Mouse (Mus musculus) C2C12 (cell line): Measurements from ENCODE around the gene Dnajb4.

Experiments
- CTCF ChIP-seq: IDR thresholded peaks from one replicate; pipeline ENCODE4 v1.5.1; 2011; ENCODE audit not compliant: control insufficient read depth, insufficient read depth, insufficient read length
- MAX ChIP-seq: IDR thresholded peaks from one replicate; pipeline ENCODE4 v1.6.1; 2011; ENCODE audit warnings: mild to moderate bottlenecking, control low read depth

DNA sequence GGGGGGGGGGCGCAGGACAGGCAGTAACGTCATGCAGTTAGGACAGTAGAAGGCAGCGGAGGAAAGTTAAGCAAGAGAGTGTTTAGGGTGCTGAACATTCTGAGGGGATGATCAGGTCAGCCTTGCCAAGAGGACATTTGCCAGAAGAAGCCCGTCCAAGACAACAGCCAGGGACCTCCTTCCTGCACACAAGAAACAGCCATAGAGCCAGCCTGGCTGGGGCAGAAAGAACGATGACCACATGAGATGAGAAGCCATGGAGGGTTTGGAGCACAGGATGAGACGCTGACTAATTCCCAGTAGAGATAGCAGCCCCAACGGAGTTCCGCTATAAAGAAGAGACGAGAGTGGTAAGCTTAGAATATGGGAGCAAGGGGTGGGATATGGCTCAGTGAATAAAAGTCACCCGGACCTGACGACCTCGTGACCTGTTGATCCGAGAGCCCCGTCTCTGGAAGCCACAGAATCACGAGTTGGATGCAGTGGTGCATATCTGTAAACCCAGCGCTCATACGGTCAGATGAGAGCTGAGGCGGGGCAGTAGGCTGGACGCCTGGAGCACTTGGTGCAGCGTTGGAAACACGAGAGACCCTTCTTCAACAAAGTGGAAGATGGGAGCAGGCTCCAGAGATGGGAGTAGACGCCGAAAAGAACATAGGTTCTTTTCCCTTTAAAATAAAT lies 53.1 kb downstream of the Dnajb4 start:
- TF ChIP-seq CTCF: no peak
- no peak for TF ChIP-seq MAX
